Mouse (Mus musculus) intestine, embryonic 14.5 days (tissue): Measurements from ENCODE around the gene Gm5416. TPM values are rescaled to one million over a fixed set of nuclear protein-coding genes. Genes with fewer than 3 reads are reported as not detected.
"Not testable (repeated sequence)": the region's sequence is repeated elsewhere in the genome, so short reads cannot be mapped to it uniquely, and the experiment has no call there.

Experiments used
- ATAC-seq: fragments of 200-750 bp; cut with Nextera tagmentation; replicated peaks from 2 replicates; pipeline ENCODE4 v1.8.0; 2017; ENCODE audit warnings: low read depth, moderate number of reproducible peaks, moderate TSS enrichment, moderate library complexity; ENCODE audit not compliant: low FRiP score, low TSS enrichment
- DNase-seq: peaks from one replicate; pipeline ENCODE4 v3.0.0-alpha.2; 2018; ENCODE audit warnings: low spot score
- H3K27ac ChIP-seq: fragments of 300-500 bp; sonication (generic); 2 replicates; pipeline ENCODE4 v1.5.1; 2014; ENCODE audit warnings: low read depth, mild to moderate bottlenecking, control low read depth
- H3K27me3 ChIP-seq: fragments of 300-500 bp; sonication (generic); replicated peaks from 2 replicates; pipeline ENCODE4 v1.6.1; 2014; ENCODE audit warnings: low read length, control low read depth; ENCODE audit not compliant: control insufficient read depth, insufficient read depth
- H3K36me3 ChIP-seq: fragments of 300-500 bp; sonication (generic); 2 replicates; pipeline ENCODE4 v1.6.1; 2014; ENCODE audit warnings: low read length, control low read depth; ENCODE audit not compliant: control insufficient read depth, insufficient read depth
- H3K4me1 ChIP-seq: fragments of 300-500 bp; sonication (generic); replicated peaks from 2 replicates; pipeline ENCODE4 v1.6.1; 2014; ENCODE audit warnings: low read length, control low read depth, mixed read lengths; ENCODE audit not compliant: control insufficient read depth, insufficient read depth
- H3K4me2 ChIP-seq: fragments of 300-500 bp; sonication (generic); 2 replicates; pipeline ENCODE4 v1.6.1; 2014; ENCODE audit warnings: low read length
- H3K4me3 ChIP-seq: fragments of 300-500 bp; sonication (generic); 2 replicates; pipeline ENCODE4 v1.5.1; 2014; ENCODE audit warnings: low read depth, low read length, control low read depth, mixed read lengths
- H3K9ac ChIP-seq: fragments of 300-500 bp; sonication (generic); 2 replicates; pipeline ENCODE4 v1.6.1; 2014; ENCODE audit warnings: mild to moderate bottlenecking, low read length
- H3K9me3 ChIP-seq: fragments of 300-500 bp; sonication (generic); 2 replicates; pipeline ENCODE4 v1.6.1; 2016; ENCODE audit warnings: low read length, control low read depth; ENCODE audit not compliant: control insufficient read depth
- WGBS: fragments of 180-500 bp; shearing (Covaris S2); extraction: QIAGEN DNeasy Blood & Tissue Kit; methylation state at CpG from one replicate; pipeline ENCODE4 v1.1.7; 2014; 5-methylcytosine and 5-hydroxymethylcytosine counted together
- polyA plus RNA-seq: library from polyadenylated mRNA; unstranded; fragments of >200 nt; fragmentation: Nextera tagmentation; extraction: Ambion mirVana; gene quantifications from 2 replicates; pipeline ENCODE4 v1.2.1, GENCODE M21; 2014

Gm5416 gene
- polyA plus RNA-seq, result not detected in 2 replicates

- Histone ChIP-seq H3K36me3 (no peaks in the 10 kb centered on the region), H3K4me1 (no peaks in the 10 kb centered on the region), H3K9ac (no peak within 1 kb of the TSS), H3K27ac (no peak within 1 kb of the TSS), H3K4me3 (no peak within 1 kb of the TSS), H3K9me3 (no peaks in the 10 kb centered on the region), H3K4me2 (no peak within 1 kb of the TSS), H3K27me3 (no peaks in the 10 kb centered on the region)
- DNase-seq (no peak), ATAC-seq (no peak)
- WGBS, result 74% methylated on average over 2 of the region's 2 CpGs
Measured at GRCm38 (mm10) chr16:36209967-36210453, at the start of gene Gm5416. Gm5416 (plus strand) TSS chr16:36210403.

DNA sequence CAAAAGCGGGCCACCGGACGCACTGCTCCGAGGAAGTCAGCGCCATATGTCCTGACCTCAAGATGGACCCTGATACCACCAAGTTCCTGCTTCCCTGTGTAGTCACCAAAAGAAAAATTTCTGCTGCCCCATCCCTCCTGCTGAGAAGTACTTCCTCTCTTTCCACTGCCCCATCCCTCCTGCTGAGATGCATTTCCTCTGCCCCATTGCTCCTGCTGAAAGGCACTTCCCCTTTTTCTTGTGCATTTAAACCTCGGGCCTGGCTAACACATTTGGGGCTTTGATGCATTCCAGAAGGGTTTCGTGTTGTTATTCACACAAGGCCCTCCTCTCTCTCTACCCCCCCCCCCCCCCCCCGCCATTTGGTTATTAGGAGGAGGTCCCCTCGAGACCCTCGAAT is 42.4 kb upstream of the Gm5416 start:
- not testable (repeated sequence) for H3K4me3 ChIP-seq, H3K27me3 ChIP-seq, H3K27ac ChIP-seq, H3K36me3 ChIP-seq, DNase-seq, H3K4me1 ChIP-seq, H3K4me2 ChIP-seq, H3K9ac ChIP-seq, H3K9me3 ChIP-seq, ATAC-seq
- 91% methylated on average over 10 of the region's 10 CpGs for WGBS

DNA sequence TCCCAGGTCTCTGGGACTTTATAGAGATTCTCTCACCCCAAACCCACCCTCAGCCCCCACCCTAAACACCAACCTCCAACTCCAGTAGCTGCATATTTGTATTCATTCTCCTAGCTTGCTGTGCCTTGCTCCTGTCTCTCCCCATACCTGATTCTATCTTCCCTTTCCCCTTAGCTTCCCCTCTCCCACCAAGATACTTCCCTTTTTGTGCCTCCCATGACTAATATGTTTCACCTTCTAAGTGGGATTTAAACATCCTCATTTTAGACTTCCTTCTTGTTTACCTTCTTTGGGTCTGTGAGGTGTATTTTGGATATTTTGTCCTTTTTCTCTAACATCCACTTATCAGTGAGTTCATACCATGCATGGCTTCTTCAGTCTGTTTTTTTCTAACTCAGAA is 34.1 kb upstream of the Gm5416 start:
- H3K4me2 ChIP-seq, result no peak overlapping the region
- H3K9ac ChIP-seq, result no peak overlapping the region
- ATAC-seq, result no peak
- no peaks in the 10 kb centered on the region for H3K9me3 ChIP-seq
- H3K4me3 ChIP-seq, result no peak overlapping the region
- H3K4me1 ChIP-seq, result no peaks in the 10 kb centered on the region
- H3K36me3 ChIP-seq, result no peaks in the 10 kb centered on the region
- DNase-seq, result no peak
- no peaks in the 10 kb centered on the region for H3K27me3 ChIP-seq
- no peak overlapping the region for H3K27ac ChIP-seq

DNA sequence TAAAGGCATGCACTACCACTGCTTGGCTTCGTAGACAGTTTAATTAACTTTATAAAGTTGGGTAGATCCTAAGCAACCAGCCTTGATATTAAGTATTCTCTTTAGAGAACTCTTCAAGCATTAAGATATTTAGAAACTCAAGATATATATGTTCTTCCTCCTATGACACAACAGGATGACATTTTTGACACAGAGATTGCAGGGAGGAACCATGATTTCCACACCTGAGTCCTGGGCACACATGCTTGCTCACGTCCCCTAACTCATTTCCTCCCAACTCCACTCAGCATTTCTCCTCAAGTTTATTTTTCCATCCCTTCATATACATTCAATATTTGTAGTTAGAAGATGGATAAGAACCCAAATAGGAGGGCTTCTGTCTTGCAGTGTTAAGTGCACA is 30.3 kb upstream of the Gm5416 start:
- Histone ChIP-seq H3K9me3 (no peaks in the 10 kb centered on the region), H3K4me3 (no peak overlapping the region), H3K4me1 (no peaks in the 10 kb centered on the region), H3K4me2 (no peak overlapping the region), H3K9ac (no peak overlapping the region), H3K27me3 (no peaks in the 10 kb centered on the region), H3K27ac (no peak overlapping the region), H3K36me3 (no peaks in the 10 kb centered on the region)
- 84% methylated on average over 2 of the region's 2 CpGs for WGBS
- ATAC-seq (no peak), DNase-seq (no peak)

GRCm38 (mm10) chr16:36183912-36184311 is 26.3 kb upstream of the Gm5416 start, which contains the start of gene Gm5483:
Gm5483 (plus strand) TSS chr16:36184212.
- not testable (repeated sequence) for H3K36me3 ChIP-seq, H3K9ac ChIP-seq, H3K9me3 ChIP-seq, ATAC-seq, H3K4me3 ChIP-seq, H3K27ac ChIP-seq, H3K27me3 ChIP-seq, H3K4me1 ChIP-seq, DNase-seq, H3K4me2 ChIP-seq
- 80% methylated on average over 4 of the region's 4 CpGs for WGBS

GRCm38 (mm10) chr16:36199226-36199625 is 11.0 kb upstream of the Gm5416 start:
- WGBS, result 51% methylated on average over 19 of the region's 19 CpGs
- H3K27ac ChIP-seq, result no peak overlapping the region
- no peak overlapping the region for H3K4me2 ChIP-seq
- H3K9ac ChIP-seq, result no peak overlapping the region
- no peaks in the 10 kb centered on the region for H3K4me1 ChIP-seq
- ATAC-seq (no peak), DNase-seq (no peak)
- H3K36me3 ChIP-seq, result no peaks in the 10 kb centered on the region
- no peak overlapping the region for H3K4me3 ChIP-seq
- no peaks in the 10 kb centered on the region for H3K9me3 ChIP-seq
- no peaks in the 10 kb centered on the region for H3K27me3 ChIP-seq

- Histone ChIP-seq H3K9me3 (no peaks in the 10 kb centered on the region), H3K4me2 (no peak overlapping the region), H3K27me3 (no peaks in the 10 kb centered on the region), H3K4me3 (no peak overlapping the region), H3K4me1 (no peaks in the 10 kb centered on the region), H3K36me3 (no peaks in the 10 kb centered on the region), H3K9ac (no peak overlapping the region), H3K27ac (no peak overlapping the region)
- ATAC-seq, result no peak
- no peak for DNase-seq
- 77% methylated on average over 5 of the region's 5 CpGs for WGBS
Measured at GRCm38 (mm10) chr16:36203846-36204245, 6.4 kb upstream of the Gm5416 start.

DNA sequence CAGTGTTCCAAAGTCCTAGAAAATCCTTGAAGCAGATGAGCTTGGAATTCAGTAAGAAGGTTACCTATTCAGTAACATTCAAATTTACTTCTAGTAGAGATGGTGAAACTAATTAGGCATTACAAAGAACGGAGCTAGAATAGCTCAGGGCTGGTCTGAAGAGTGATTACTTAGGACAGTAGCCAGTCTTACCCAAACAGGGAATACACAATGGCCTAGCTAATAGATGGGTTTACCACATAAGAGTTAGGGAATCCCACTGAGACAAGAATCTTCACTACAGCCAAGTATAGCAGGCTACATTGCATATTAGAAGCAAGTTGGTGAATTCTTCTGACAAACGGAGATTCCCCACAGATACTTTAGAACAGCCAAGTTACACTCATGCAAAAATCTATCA is 4.5 kb upstream of the Gm5416 start:
- H3K4me2 ChIP-seq, H3K9ac ChIP-seq, H3K36me3 ChIP-seq, H3K4me3 ChIP-seq, DNase-seq, H3K27me3 ChIP-seq, ATAC-seq, H3K27ac ChIP-seq, H3K4me1 ChIP-seq, H3K9me3 ChIP-seq: not testable (repeated sequence)
- WGBS, result 38% methylated on average over 2 of the region's 2 CpGs

DNA sequence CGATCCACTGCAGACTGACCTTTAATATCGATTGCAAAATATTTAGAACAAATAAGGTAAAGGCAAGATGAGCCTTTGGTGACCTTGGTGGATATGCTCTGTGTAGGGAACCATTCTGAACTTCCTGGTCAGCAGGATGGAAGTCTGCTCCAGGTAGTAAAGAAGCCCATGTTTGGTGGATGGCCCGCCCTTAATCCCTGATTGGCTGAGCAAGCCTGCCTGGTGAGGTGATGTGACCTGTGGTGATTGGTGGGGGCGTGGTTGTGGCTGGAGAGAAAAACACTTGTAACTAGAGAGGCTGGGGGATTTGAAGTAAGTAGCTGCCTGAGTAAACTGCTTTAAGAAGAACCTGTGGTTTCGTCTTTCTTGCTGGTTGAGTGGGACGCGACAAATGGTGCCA is 11.0 kb downstream of the Gm5416 start, which contains the start of gene 2010005H15Rik:
2010005H15Rik (plus strand) TSS at position 301 of the 400 bp plus-strand sequence.
- 95% methylated on average over 6 of the region's 7 CpGs for WGBS
- H3K9ac ChIP-seq, result not testable (repeated sequence)

More for the DNA sequence above, 11.0 kb downstream of the Gm5416 start, which contains the start of gene 2010005H15Rik:
- H3K36me3 ChIP-seq, ATAC-seq, H3K4me3 ChIP-seq, H3K27ac ChIP-seq, H3K4me2 ChIP-seq, H3K27me3 ChIP-seq, DNase-seq, H3K9me3 ChIP-seq, H3K4me1 ChIP-seq: not testable (repeated sequence)
